Mouse (Mus musculus) heart, embryonic 13.5 days (tissue): ENCODE results near the gene Olfr1224-ps1. TPM values are rescaled to one million over a fixed set of nuclear protein-coding genes. Genes with fewer than 3 reads are reported as not detected.
"Not testable (repeated sequence)": the region's sequence is repeated elsewhere in the genome, so short reads cannot be mapped to it uniquely, and the experiment has no call there.

ENCODE experiments used
- ATAC-seq: fragments of 200-750 bp; cut with Nextera tagmentation; 2 replicates; pipeline ENCODE4 v1.8.0; 2017; ENCODE audit warnings: moderate TSS enrichment; ENCODE audit not compliant: insufficient number of reproducible peaks, low FRiP score, low TSS enrichment; ENCODE audit errors: extremely low read depth
- H3K27ac ChIP-seq: fragments of 300-500 bp; sonication (generic); replicated peaks from 2 replicates; pipeline ENCODE4 v1.5.1; 2015; ENCODE audit warnings: moderate library complexity, mild to moderate bottlenecking, inconsistent platforms
- H3K27me3 ChIP-seq: fragments of 300-500 bp; sonication (generic); replicated peaks from 2 replicates; pipeline ENCODE4 v1.6.1; 2015; ENCODE audit warnings: mild to moderate bottlenecking, inconsistent platforms
- H3K36me3 ChIP-seq: fragments of 300-500 bp; sonication (generic); 2 replicates; pipeline ENCODE4 v1.6.1; 2015; ENCODE audit warnings: mild to moderate bottlenecking, inconsistent platforms
- H3K4me1 ChIP-seq: fragments of 300-500 bp; sonication (generic); 2 replicates; pipeline ENCODE4 v1.6.1; 2015; ENCODE audit warnings: inconsistent platforms
- H3K4me2 ChIP-seq: fragments of 300-500 bp; sonication (generic); 2 replicates; pipeline ENCODE4 v1.6.1; 2015; ENCODE audit warnings: inconsistent platforms, mild to moderate bottlenecking, moderate library complexity
- H3K4me3 ChIP-seq: fragments of 300-500 bp; sonication (generic); 2 replicates; pipeline ENCODE4 v1.5.1; 2015; ENCODE audit warnings: moderate library complexity, mild to moderate bottlenecking, inconsistent platforms
- H3K9ac ChIP-seq: fragments of 300-500 bp; sonication (generic); 2 replicates; pipeline ENCODE4 v1.6.1; 2015; ENCODE audit warnings: inconsistent platforms, mild to moderate bottlenecking, moderate library complexity
- H3K9me3 ChIP-seq: fragments of 300-500 bp; sonication (generic); 2 replicates; pipeline ENCODE4 v1.6.1; 2016; ENCODE audit warnings: inconsistent platforms
- WGBS: fragments of 180-500 bp; shearing (Covaris S2); methylation state at CpG from one replicate; pipeline ENCODE4 v1.1.7; 2015; ENCODE audit warnings: mixed read lengths; 5-methylcytosine and 5-hydroxymethylcytosine counted together
- polyA plus RNA-seq: library from polyadenylated mRNA; unstranded; fragments of >200 nt; fragmentation: Nextera tagmentation; extraction: Ambion mirVana; gene quantifications from 2 replicates; pipeline ENCODE4 v1.2.1, GENCODE M21; 2015

Gene Olfr1224-ps1
- polyA plus RNA-seq, result not detected in 2 replicates

- not testable (repeated sequence) for H3K9me3 ChIP-seq, H3K27ac ChIP-seq, H3K9ac ChIP-seq, H3K4me2 ChIP-seq, ATAC-seq, H3K4me1 ChIP-seq, H3K36me3 ChIP-seq, H3K4me3 ChIP-seq, H3K27me3 ChIP-seq
- WGBS, result 81% methylated on average over 8 of the region's 8 CpGs
Measured at GRCm38 (mm10) chr2:89163991-89164390, at the start of gene Olfr1224-ps1. Olfr1224-ps1 (minus strand) TSS chr2:89164091.

DNA sequence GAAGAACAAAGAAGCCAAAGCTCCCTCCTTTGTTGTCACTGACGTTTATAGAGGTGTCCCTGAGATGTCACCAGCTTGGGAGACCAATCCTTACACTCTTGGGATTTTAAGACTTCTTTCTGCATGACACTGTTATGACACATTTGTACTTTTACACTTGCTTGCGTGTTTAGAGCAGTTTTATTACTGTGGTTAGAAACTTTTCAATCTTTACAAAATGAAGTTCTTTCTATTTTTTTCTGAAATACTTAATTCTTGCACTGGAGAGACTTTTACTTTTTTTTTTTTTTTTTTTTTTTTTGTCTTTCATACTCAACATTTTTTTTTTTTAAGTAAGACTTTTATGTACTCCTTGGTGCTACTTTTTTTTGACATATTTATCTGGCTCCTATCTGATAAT lies 36.1 kb upstream of the Olfr1224-ps1 start, which contains the start of gene Olfr1226:
Olfr1226 (minus strand) TSS at position 101 of the 400 bp plus-strand sequence.
- Histone ChIP-seq H3K27ac (no peak within 1 kb of the TSS), H3K9me3 (no peaks in the 10 kb centered on the region), H3K4me1 (no peaks in the 10 kb centered on the region), H3K4me3 (no peak within 1 kb of the TSS), H3K9ac (no peak within 1 kb of the TSS), H3K36me3 (no peaks in the 10 kb centered on the region), H3K27me3 (no peaks in the 10 kb centered on the region), H3K4me2 (no peak within 1 kb of the TSS)
- ATAC-seq, result no peak
- WGBS, result 55% methylated on average over 2 of the region's 2 CpGs

- no peaks in the 10 kb centered on the region for H3K36me3 ChIP-seq
- no peak overlapping the region for H3K4me3 ChIP-seq
- 81% methylated on average over 3 of the region's 3 CpGs for WGBS
- no peaks in the 10 kb centered on the region for H3K27me3 ChIP-seq
- no peaks in the 10 kb centered on the region for H3K9me3 ChIP-seq
- H3K4me2 ChIP-seq, result no peak overlapping the region
- no peak overlapping the region for H3K27ac ChIP-seq
- no peaks in the 10 kb centered on the region for H3K4me1 ChIP-seq
- no peak for ATAC-seq
- no peak overlapping the region for H3K9ac ChIP-seq
Measured at GRCm38 (mm10) chr2:89196325-89196982, 32.6 kb upstream of the Olfr1224-ps1 start.

GRCm38 (mm10) chr2:89174569-89174968 lies 10.7 kb upstream of the Olfr1224-ps1 start, which contains the start of gene Olfr1225:
Olfr1225 (minus strand) TSS chr2:89174669.
- no peaks in the 10 kb centered on the region for H3K9me3 ChIP-seq
- ATAC-seq, result no peak
- H3K4me1 ChIP-seq, result no peaks in the 10 kb centered on the region
- no peak within 1 kb of the TSS for H3K4me2 ChIP-seq
- H3K4me3 ChIP-seq, result no peak within 1 kb of the TSS
- 77% methylated on average over 1 of the region's 1 CpGs for WGBS
- H3K9ac ChIP-seq, result no peak within 1 kb of the TSS
- H3K27ac ChIP-seq, result no peak within 1 kb of the TSS
- no peaks in the 10 kb centered on the region for H3K36me3 ChIP-seq
- no peaks in the 10 kb centered on the region for H3K27me3 ChIP-seq

- WGBS, result 72% methylated on average over 4 of the region's 4 CpGs
- H3K27me3 ChIP-seq, H3K9ac ChIP-seq, H3K36me3 ChIP-seq, H3K27ac ChIP-seq, H3K9me3 ChIP-seq, H3K4me2 ChIP-seq, ATAC-seq, H3K4me1 ChIP-seq, H3K4me3 ChIP-seq: not testable (repeated sequence)
Measured at GRCm38 (mm10) chr2:89164711-89165110, 820 bp upstream of the Olfr1224-ps1 start.

- H3K4me3 ChIP-seq, result no peak within 1 kb of the TSS
- no peaks in the 10 kb centered on the region for H3K9me3 ChIP-seq
- H3K4me1 ChIP-seq, result no peaks in the 10 kb centered on the region
- no peaks in the 10 kb centered on the region for H3K27me3 ChIP-seq
- no peak within 1 kb of the TSS for H3K4me2 ChIP-seq
- no peaks in the 10 kb centered on the region for H3K36me3 ChIP-seq
- H3K9ac ChIP-seq, result no peak within 1 kb of the TSS
- ATAC-seq, result no peak
- H3K27ac ChIP-seq, result no peak within 1 kb of the TSS
- WGBS, result 45% methylated on average over 1 of the region's 1 CpGs
Measured at GRCm38 (mm10) chr2:89151460-89151859, 12.4 kb downstream of the Olfr1224-ps1 start, which contains the start of gene Olfr1223. Olfr1223 (minus strand) TSS chr2:89151560.

DNA sequence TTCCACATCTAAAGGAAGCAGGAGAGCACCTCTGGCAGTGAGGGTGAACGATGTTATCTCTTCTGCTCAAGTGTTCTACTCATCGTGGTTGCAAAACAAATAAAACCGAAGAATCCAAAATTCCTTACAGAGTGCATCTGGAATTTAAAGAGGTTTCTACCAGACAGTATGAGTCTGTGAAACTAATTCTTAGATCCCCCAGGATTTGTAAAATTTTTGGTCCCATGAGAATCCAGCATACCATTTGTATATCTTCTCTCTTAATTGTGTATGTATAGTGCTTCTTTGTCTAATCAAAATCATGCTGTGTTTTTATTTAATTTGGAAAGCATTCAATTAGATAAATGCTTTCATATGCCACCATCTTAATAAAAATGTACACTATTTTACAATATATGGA lies 30.9 kb downstream of the Olfr1224-ps1 start, which contains the start of gene Olfr1222:
Olfr1222 (minus strand) TSS at position 101 of the 400 bp plus-strand sequence.
- H3K4me1 ChIP-seq, result no peaks in the 10 kb centered on the region

DNA sequence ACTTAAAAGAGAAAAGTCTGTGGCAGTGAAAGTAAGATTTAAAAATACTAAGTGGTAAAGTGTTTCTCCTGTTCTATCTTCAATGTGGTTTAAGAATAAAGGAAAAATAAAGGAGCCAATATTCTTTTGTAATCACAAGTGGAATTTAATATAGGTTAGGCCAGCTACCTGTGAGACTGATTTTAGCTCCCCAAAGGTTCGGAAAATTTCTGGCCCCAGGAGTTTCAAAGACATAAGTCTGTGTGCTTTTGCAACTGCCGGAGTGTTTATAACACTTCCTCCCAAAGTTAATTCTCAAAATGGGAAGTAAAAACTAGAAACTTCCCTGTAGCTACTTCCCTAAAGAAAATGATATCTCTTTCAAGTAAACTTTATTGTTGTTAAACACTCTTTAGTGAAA lies 46.7 kb downstream of the Olfr1224-ps1 start, which contains the start of gene Olfr1221:
Olfr1221 (minus strand) TSS at position 101 of the 400 bp plus-strand sequence.
- 73% methylated on average over 2 of the region's 2 CpGs for WGBS
- no peak for ATAC-seq
- Histone ChIP-seq H3K4me1 (no peaks in the 10 kb centered on the region), H3K36me3 (no peaks in the 10 kb centered on the region), H3K27me3 (no peaks in the 10 kb centered on the region), H3K9ac (no peak within 1 kb of the TSS), H3K4me3 (no peak within 1 kb of the TSS), H3K9me3 (no peaks in the 10 kb centered on the region), H3K27ac (no peak within 1 kb of the TSS), H3K4me2 (no peak within 1 kb of the TSS)

More for the DNA sequence above, 30.9 kb downstream of the Olfr1224-ps1 start, which contains the start of gene Olfr1222:
- Histone ChIP-seq H3K9me3 (no peaks in the 10 kb centered on the region), H3K4me3 (no peak within 1 kb of the TSS), H3K4me2 (no peak within 1 kb of the TSS), H3K27ac (no peak within 1 kb of the TSS), H3K9ac (no peak within 1 kb of the TSS), H3K36me3 (no peaks in the 10 kb centered on the region), H3K27me3 (no peaks in the 10 kb centered on the region)
- ATAC-seq, result no peak
- 24% methylated on average over 3 of the region's 3 CpGs for WGBS

DNA sequence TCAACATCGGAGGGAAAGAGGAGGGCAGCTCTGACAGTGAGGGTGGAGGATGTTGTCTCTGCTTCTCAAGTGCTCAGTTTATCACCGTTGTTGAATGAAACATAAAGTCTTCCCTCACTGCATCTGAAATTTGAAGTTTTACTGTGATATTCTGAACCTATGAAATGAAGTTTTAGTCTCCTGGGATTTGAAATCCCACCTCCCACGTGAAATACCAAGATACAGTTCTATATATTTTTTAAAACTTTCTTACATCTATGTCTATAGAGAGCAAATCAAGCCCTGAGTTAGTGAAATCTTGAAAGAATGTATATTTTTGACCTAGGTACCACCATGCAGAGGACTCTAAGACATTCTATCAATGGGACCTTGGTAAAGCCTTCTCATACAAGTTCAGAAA lies 57.2 kb downstream of the Olfr1224-ps1 start, which contains the start of gene Olfr1220:
Olfr1220 (minus strand) TSS at position 101 of the 400 bp plus-strand sequence.
- Histone ChIP-seq H3K36me3 (no peaks in the 10 kb centered on the region), H3K9ac (no peak within 1 kb of the TSS), H3K4me3 (no peak within 1 kb of the TSS), H3K4me1 (no peaks in the 10 kb centered on the region), H3K9me3 (no peaks in the 10 kb centered on the region), H3K27me3 (no peaks in the 10 kb centered on the region), H3K4me2 (no peak within 1 kb of the TSS), H3K27ac (no peak within 1 kb of the TSS)
- 72% methylated on average over 3 of the region's 3 CpGs for WGBS
- no peak for ATAC-seq

GRCm38 (mm10) chr2:89105651-89106050 lies 58.2 kb downstream of the Olfr1224-ps1 start:
- no peak overlapping the region for H3K4me3 ChIP-seq
- H3K4me2 ChIP-seq, result no peak overlapping the region
- no peak overlapping the region for H3K9ac ChIP-seq
- H3K27ac ChIP-seq, result no peak overlapping the region
- H3K9me3 ChIP-seq, result no peaks in the 10 kb centered on the region
- no peak for ATAC-seq
- H3K27me3 ChIP-seq, result no peaks in the 10 kb centered on the region
- H3K4me1 ChIP-seq, result no peaks in the 10 kb centered on the region
- no peaks in the 10 kb centered on the region for H3K36me3 ChIP-seq
